Mouse (Mus musculus): ENCODE measurements around the gene Csf2rb. TPM values are rescaled to one million over a fixed set of nuclear protein-coding genes. Genes with fewer than 3 reads are reported as not detected.
"Not testable (repeated sequence)": the region's sequence is repeated elsewhere in the genome, so short reads cannot be mapped to it uniquely, and the experiment has no call there.

Csf2rb gene
- total and polyA plus RNA-seq, 2 experiments from 2014 or later = 0.75 to 1.3 TPM

GRCm38 (mm10) chr15:78318338-78319171 is 7.0 kb upstream of the Csf2rb start:
- not testable (repeated sequence) for ATAC-seq; H3K36me3 ChIP-seq (ENCODE audit: insufficient read depth, low read length); H3K9ac ChIP-seq (replicated peaks; ENCODE audit: low read length); H3K27me3 ChIP-seq (ENCODE audit: insufficient read depth, low read length); H3K4me3 ChIP-seq (ENCODE audit: low read length); H3K9me3 ChIP-seq (ENCODE audit: low read length); H3K4me1 ChIP-seq (ENCODE audit: insufficient read depth, low read length); H3K27ac ChIP-seq; H3K4me2 ChIP-seq (ENCODE audit: low read depth, low read length)
- peak; percentile 18 for DNase-seq (ENCODE audit: low spot score)
- 89% methylated on average over 2 of the region's 2 CpGs for WGBS

DNA sequence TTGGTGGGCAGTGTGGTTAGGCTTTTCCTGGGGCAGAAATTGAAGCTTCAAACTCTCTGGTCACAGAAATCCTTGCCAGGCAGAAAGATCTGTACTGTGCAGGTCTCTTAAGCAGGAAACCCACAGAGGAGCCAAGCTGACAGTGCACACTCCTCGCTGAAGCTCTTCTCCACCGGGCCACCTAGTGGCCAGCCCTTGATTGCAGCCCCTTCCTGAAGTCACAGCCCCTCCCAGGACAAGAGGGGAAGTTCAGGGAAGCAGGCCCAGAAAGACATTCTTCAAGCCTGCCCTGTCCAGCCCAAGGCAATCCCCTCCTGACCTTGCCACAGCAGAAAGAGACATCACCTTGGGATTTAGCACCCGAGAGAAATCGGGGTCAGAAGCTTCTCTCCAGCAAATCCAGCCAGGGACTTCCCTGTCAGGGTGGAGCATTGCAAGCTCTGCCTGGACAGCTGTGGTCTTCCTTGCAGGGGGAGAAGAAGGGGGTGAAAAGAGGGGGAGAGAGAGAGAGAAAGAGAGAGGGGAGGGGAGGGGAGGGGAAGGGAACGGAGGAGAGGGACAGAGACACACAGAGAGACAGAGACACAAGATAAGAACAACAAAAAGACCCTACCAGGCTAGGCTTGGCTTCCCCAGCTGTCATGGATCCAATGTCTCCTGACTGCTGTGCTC is 4.6 kb upstream of the Csf2rb start:
- Histone ChIP-seq H3K4me2 (ENCODE audit: low read depth, low read length) (no peak overlapping the region), H3K27ac (no peak overlapping the region), H3K36me3 (ENCODE audit: insufficient read depth, low read length) (no peaks in the 10 kb centered on the region), H3K27me3 (ENCODE audit: insufficient read depth, low read length) (no peaks in the 10 kb centered on the region), H3K9ac (replicated peaks; ENCODE audit: low read length) (no peak overlapping the region), H3K4me3 (ENCODE audit: low read length) (no peak overlapping the region), H3K9me3 (ENCODE audit: low read length) (no peaks in the 10 kb centered on the region), H3K4me1 (ENCODE audit: insufficient read depth, low read length) (no peaks in the 10 kb centered on the region)
- WGBS = 24% methylated on average over 5 of the region's 5 CpGs
- ATAC-seq (peak; percentile 76), DNase-seq (ENCODE audit: low spot score) (peak; percentile 81)
- TF ChIP-seq CTCF (IDR thresholded peaks at IDR 0.05; ENCODE audit: low read depth) = peak; percentile 95

- Histone ChIP-seq H3K27me3 (ENCODE audit: insufficient read depth, low read length) (no peaks in the 10 kb centered on the region), H3K36me3 (ENCODE audit: insufficient read depth, low read length) (no peaks in the 10 kb centered on the region), H3K4me1 (ENCODE audit: insufficient read depth, low read length) (no peaks in the 10 kb centered on the region), H3K9ac (replicated peaks; ENCODE audit: low read length) (no peak overlapping the region), H3K9me3 (ENCODE audit: low read length) (no peaks in the 10 kb centered on the region), H3K27ac (no peak overlapping the region), H3K4me2 (ENCODE audit: low read depth, low read length) (no peak overlapping the region), H3K4me3 (ENCODE audit: low read length) (no peak overlapping the region)
- no peak for DNase-seq (ENCODE audit: low spot score)
- ATAC-seq = no peak
- 66% methylated on average over 1 of the region's 1 CpGs for WGBS
- no peak for TF ChIP-seq CTCF (IDR thresholded peaks at IDR 0.05; ENCODE audit: low read depth)
These were observed 2.2 kb upstream of the Csf2rb start for GRCm38 (mm10) chr15:78323366-78323765.

- Histone ChIP-seq H3K9ac (replicated peaks; ENCODE audit: low read length) (no peak overlapping the region), H3K9me3 (ENCODE audit: low read length) (no peaks in the 10 kb centered on the region), H3K4me3 (ENCODE audit: low read length) (no peak overlapping the region), H3K27ac (no peak overlapping the region), H3K36me3 (ENCODE audit: insufficient read depth, low read length) (no peaks in the 10 kb centered on the region), H3K27me3 (ENCODE audit: insufficient read depth, low read length) (no peaks in the 10 kb centered on the region), H3K4me1 (ENCODE audit: insufficient read depth, low read length) (no peaks in the 10 kb centered on the region), H3K4me2 (ENCODE audit: low read depth, low read length) (no peak overlapping the region)
- TF ChIP-seq CTCF (IDR thresholded peaks at IDR 0.05; ENCODE audit: low read depth) = no peak
- WGBS = 93% methylated on average over 2 of the region's 2 CpGs
- ATAC-seq (no peak), DNase-seq (ENCODE audit: low spot score) (no peak)
These were observed 1.3 kb upstream of the Csf2rb start for GRCm38 (mm10) chr15:78324294-78324693.

DNA sequence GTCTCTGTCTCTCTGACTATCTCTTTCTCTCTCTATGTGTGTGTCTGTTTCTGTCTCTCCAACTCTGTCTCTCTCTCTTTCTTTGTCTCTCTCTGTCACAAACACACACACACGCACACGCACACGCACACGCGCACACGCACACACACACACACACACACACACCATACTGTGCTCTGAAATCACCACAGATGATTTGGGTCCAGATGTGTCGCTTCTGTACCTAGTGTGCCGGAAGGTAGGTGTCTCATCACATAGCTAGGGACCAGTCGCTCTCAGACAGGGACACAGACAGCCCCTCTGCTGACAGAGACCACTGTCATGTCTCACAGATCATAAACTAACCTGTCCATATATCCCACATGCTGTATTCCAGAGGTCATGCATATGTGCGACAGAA is 1.2 kb downstream of the Csf2rb start:
- ATAC-seq (no peak), DNase-seq (ENCODE audit: low spot score) (no peak)
- 96% methylated on average over 10 of the region's 10 CpGs for WGBS
- Histone ChIP-seq H3K9me3 (ENCODE audit: low read length) (no peaks in the 10 kb centered on the region), H3K9ac (replicated peaks; ENCODE audit: low read length) (no peak overlapping the region), H3K27ac (no peak overlapping the region), H3K27me3 (ENCODE audit: insufficient read depth, low read length) (no peaks in the 10 kb centered on the region), H3K36me3 (ENCODE audit: insufficient read depth, low read length) (no peaks in the 10 kb centered on the region), H3K4me2 (ENCODE audit: low read depth, low read length) (no peak overlapping the region), H3K4me3 (ENCODE audit: low read length) (no peak overlapping the region), H3K4me1 (ENCODE audit: insufficient read depth, low read length) (no peaks in the 10 kb centered on the region)
- no peak for TF ChIP-seq CTCF (IDR thresholded peaks at IDR 0.05; ENCODE audit: low read depth)

GRCm38 (mm10) chr15:78327753-78328341 is 2.3 kb downstream of the Csf2rb start:
- not testable (repeated sequence) for H3K36me3 ChIP-seq (ENCODE audit: insufficient read depth, low read length); H3K4me1 ChIP-seq (ENCODE audit: insufficient read depth, low read length); ATAC-seq; H3K27ac ChIP-seq; DNase-seq (ENCODE audit: low spot score); H3K4me2 ChIP-seq (ENCODE audit: low read depth, low read length); H3K9me3 ChIP-seq (ENCODE audit: low read length); H3K9ac ChIP-seq (replicated peaks; ENCODE audit: low read length); H3K4me3 ChIP-seq (ENCODE audit: low read length); H3K27me3 ChIP-seq (ENCODE audit: insufficient read depth, low read length)
- WGBS = 79% methylated on average over 6 of the region's 6 CpGs

All from hindbrain, postnatal 0 days (tissue).